Mouse (Mus musculus): ENCODE data around the gene Ezr. TPM values are rescaled to one million over a fixed set of nuclear protein-coding genes. Genes with fewer than 3 reads are reported as not detected.
A peak's percentile ranks its signal among the peaks of the same experiment; 100 is the strongest.
"Not testable (repeated sequence)": the region's sequence is repeated elsewhere in the genome, so short reads cannot be mapped to it uniquely, and the experiment has no call there.

Ezr gene
- total RNA-seq, 1 experiment from 2014 or later, result 23.6 TPM

DNA sequence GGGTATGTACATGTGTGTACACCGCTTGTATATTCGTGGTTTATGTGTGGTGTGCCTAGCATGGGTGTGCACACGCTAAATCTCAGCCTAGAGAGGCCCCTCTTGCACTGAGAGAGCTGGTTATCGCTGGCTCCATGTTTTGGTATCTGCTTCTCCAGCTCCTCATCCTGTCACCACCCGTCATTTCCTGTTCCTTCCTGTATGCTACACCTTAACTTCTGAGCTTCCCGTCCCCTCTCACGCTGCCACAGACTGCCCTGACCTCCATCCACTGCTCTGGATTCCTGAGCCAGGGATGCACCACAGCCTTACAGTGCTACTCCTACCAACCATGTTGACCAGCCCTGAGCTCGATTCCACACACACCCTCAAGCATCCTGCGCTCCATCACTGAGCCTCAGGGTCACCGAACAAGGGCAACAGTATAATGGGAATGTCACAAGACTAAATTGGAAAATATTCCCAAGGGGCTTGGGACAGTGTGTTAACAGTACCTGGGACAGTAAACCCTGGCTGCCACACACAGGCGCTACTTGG is 39.5 kb downstream of the Ezr start:
- DNase-seq, result no peak

DNA sequence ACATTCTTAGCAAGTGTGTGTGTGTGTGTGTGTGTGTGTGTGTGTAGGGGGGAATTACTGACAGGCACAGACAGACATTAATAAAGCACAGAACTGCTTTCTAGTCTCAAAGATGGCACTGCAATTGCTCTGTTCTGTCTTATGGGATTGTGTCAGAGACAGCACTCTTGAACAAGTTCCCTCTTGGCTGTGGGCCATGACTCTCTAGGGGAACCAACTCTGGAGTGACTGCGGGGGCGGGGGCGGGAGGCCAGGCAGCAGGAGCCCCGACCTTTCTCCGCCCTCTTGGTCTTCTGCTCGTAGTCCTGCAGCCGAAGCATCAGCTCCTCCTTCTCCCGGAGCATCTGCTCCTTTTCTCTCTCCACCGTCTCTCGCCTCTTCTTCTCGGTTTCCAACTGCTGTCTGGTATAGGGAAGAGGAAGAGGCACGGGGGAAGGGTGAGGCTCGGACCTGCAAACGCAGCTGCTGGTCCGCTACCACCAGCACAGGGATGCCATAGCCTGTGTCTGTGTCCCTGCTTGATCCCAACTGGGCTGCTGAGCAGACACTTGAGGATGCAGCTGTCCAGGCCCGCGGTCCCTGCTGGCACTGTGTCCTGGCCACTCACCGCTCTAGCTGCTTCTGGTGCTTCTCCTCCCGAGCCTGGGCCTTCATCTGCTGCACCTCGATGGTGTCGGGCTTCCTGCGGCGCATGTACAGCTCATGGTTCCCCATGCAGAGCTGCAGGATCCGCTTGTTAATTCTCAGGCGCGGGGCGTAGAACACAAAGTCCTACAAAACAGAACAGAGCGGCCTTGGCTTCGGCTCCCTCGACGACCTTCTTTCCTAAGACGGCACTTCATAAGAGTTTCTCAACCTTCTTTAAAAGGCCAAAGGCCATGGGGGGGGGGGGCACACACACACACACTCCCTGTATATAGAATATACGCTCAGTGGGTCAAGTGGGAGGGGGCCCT is 40.2 kb downstream of the Ezr start:
- DNase-seq, result peak; percentile 54

DNA sequence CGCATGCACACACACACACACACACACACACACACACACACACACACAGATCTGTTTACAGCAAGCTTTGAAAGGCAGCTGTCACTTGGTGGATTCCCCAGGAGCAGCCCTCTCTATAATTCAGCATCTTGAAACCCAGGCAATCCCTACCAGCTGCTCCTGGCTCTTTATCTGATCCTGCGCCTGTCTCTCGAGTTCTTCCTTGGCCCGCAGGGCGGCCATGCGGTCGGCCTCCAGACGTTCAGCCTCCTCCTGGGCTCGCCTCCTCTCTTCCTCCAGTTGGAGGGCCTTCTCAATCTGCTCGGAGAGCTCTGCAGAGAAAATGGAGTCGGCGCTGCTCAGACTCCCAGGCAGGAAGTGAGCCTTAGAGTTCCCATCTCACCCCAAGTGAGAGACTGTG is 41.3 kb downstream of the Ezr start:
- DNase-seq, result no peak

DNA sequence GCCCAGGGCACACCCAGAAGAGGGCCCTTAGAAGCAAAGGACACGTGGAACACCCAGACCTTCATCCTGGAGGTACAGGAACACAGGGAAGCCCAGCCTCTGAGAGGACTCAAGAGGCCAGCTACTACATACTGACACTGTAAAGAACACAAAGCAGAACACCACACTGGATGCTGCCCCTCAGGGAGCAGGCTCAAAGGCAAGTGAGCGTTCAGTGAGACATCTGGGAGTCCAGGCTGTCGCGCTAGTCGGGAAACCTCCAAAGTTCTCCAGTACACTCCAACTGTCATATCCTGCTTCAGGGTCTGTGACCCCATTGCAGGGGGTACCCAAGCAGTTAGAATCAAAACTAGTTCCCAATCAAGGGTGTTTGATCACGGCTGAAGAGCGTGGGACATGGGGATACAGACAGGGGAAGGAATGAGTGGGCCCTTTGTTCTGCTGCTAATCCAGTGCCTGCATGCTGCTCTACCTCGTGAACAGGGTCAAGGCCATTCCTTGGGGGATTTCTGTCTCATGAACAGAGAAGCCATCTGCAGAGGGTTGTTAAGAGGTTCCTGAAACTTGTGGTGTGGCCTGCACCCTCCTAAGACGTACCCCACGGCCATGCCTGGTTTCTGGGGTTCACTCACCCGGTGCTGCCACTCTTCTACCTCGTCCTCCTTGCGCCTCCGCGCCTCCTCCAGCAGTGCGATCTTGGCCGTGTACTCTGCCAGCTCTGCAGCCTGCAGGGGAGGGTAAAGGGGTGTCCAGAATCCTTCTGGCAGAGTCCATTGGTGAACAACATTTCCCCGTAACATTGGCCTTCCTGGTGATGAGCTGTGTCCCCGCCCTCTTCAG is 42.0 kb downstream of the Ezr start:
- no peak for DNase-seq

DNA sequence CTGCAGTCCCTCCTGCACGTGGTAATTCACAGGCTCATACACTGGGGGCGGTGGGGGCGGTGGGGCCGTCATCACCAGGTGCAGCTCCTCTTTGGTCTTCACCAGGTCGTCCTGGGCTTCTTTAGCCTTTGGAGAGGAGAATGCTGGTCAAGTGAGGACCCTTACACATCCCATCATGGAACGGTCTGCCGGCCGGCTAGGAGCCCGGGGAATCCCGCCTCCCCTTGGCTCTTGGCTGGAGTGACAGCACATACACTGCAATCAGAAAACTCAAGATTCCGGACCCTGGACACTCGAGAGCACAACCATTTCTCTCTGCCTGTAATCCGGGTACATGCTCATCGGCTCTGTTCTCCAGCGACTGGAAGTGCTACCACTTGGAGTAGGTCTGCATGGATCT is 42.8 kb downstream of the Ezr start:
- no peak for DNase-seq

DNA sequence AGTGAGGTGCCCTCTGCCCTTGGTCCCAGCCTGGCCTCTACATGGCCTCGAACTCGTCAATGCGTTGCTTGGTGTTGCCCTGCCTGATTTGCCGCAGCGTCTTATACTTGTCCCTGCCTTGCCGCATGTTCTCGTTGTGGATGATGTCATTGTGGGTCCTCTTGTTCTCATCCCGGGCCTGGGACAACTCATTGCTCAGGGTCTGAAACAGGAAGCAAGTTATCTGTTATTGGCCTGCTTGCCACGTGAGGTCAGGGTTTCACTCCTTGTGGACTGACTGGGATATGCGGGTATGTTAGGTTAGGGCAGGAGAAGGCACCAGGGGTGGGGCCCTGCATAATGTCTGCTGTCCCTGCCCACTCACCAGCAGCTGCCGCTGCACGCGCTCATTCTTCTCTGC is 43.3 kb downstream of the Ezr start:
- no peak for DNase-seq

DNA sequence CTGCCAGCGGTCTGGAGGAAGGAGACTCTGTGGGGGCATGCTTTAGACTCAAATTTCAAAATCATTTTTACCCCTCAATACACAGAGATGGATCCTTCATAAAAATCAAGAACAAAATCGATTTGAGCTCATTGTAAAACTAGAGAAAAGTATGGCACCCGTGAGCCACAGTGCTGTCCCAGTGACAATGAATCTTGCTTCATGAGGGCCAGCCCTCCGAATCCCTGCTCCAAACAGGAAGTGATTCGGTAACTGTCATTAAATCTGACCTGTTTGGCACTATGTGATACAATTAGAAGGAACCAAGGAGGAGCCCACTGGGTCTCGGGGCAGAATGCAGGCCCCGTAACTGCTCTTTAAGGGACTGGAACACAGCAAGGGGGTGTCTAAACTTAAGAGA is 43.7 kb downstream of the Ezr start:
- no peak for DNase-seq

DNA sequence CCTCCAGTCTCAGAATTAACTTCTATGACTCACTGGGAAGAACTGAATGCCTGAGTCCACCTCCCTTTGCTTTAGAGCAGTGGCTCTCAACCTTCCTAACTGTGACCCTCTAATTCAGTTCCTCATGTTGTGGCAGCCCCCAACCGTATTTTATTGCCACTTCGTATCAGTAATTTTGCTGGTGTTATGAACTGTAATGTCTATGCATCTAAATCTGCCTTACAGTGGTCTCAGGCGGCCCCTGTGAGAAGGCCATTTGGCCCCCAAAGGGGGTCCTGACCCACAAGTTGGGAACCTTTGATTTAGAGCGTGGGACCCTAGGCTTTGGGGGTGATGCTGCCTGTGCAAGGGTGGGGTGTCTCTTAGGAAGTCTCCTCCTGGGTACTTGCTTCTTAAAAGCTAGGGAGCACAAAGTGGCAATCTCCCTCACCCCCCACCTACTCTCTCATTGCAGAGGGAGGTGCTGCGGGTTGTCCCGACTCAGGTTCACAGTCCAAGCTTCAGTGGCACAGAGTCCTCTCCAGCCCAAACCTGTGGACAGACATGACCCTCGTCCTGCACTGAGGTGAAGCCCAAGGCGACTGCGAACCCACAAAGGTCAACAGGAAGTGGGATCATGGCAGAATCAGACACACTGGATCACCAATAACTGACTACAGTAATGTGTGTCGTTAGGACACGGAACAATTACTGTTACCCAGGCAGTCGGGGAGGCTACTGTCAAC is 45.1 kb downstream of the Ezr start:
- no peak for DNase-seq

DNA sequence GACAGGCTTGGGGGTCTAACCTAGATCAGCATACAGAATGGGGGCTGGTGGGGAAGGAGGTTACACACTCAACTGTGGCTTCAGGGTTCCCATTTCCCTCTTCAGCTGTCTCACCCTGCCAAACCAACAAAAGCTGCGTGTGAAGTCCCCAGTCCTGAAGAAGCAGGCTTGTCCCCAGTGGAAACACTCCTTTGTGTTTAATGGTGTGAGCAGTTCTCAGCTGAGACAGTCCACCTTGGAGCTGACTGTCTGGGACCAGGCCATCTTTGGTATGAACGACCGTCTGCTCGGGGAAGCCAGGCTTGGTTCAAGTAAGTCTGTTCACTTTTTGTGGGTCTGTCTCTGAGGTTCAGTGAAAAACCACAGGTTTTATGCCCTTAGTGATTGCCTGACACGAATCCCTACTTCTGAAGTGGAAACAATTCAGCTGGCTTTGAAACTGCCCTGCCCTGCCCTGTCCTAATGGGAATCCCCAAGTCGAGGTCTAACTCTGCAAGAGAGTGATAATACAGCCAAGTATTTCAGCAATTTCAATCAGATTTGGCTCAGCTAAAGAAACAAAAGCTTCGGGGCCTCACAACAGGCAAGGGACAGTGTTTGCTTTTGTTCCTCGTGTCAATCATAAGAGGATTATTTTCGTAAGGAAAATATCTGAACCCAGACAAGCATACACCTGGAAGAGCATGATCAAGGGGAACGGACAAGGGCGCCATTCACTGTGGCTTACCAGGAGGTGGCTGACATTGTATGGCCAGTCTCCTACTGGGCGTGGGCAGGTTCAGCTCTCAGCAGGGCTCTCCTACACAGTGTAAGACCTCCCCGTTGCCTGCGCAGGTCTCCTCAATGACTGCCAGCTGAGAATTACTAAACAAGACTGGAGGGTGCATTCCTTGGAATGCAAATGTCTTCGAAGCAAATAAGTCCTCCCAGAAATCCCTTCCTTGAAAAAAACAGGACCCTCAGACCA is 46.0 kb downstream of the Ezr start:
- no peak for DNase-seq

DNA sequence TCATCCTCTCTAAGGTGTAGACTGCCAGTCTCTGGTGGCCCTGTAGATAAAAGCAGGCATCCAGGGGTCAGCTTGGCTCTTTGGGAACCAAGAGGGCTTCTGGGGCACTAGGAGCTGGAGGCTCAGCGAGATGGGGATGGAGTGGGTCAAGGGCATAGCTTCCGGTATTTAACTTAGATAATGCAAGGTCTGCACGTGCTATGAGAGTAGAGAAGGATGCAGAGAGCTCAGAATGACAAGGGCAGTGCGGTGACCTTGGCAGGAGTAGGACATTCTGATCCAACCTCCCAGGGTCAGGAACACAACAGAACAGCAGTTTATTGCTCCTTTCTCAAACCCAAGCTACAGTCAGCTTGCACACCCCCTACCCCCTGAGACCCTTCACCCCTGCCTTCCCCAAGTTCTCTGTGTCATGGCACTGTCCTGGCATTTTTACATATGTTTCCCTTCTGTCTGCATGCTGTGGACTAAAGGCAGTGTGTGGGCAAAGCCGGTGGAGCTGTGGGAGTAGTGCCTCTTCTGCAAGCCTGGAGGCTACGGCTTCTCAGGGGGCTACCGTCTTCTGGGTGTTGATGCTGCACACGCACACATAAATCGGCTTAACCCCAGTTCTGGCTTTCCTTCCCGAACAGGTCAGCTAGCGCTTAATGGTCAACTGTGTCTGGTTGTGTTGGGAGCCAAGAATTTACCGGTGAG is 47.7 kb downstream of the Ezr start:
- DNase-seq, result peak; percentile 24

DNA sequence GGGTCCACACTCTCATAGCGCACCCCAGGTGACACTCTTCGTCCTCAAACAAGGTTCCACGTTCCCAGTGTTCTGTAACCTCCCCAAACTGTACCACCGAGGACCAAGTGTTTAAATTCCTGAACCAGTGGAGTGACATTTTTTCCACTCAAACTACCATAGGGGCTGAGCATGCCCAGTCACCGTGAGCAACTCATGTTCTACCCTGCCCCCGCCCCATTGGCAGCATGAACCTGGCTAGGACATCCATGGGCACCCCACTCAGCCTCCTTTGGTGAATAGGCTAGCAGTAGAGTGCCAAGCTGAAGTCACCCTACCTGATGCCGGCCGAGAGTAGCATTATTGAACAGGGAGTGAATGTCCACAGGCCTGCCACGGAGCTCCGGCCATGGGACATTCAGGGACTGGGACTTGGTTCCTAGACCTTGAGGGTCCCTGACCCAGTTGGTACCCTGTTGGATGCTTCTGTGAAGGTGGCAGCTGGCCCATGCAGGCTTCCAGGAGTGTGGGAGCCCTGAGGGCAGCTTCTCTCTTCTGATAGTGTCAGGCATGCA is 49.2 kb downstream of the Ezr start:
- no peak for DNase-seq

DNA sequence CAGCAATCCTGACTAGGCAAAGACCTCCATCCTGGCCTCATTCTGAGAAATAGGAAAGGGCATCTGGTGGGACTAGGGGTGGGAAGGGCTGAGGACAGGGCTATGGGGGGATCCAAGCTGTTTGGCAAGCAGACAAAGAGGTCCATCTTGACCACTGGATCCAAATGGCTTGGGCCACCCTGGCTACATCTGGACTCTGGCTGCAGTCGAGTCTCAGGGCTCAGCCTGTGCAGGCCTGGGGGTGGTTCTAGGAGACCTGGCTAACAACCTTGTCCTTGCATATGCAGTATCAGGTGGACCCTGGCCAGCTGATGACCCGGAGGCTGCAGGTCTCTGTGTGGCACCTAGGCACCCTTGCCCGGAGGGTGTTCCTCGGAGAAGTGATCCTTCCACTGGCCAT is 49.9 kb downstream of the Ezr start:
- DNase-seq, result no peak

DNA sequence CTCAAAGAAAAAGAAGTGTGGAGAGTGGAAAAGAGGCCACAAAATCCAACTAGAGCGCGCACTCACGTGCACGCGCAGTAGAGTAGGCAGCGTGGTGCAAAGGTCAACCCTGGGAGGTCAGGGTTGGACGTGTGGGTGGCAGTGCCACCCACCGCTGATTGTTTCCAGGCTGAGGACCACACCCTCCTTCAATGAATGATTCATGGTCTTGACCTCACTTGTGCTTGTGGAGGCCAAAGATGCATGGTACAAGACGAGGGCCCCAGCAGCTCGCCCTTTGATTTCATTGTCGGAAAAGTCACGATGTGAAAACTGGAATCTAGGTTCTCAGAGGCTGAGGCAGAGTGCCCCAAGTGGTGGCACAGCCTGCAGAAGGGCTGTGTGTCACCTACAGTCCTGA is 51.0 kb downstream of the Ezr start:
- DNase-seq, result no peak

DNA sequence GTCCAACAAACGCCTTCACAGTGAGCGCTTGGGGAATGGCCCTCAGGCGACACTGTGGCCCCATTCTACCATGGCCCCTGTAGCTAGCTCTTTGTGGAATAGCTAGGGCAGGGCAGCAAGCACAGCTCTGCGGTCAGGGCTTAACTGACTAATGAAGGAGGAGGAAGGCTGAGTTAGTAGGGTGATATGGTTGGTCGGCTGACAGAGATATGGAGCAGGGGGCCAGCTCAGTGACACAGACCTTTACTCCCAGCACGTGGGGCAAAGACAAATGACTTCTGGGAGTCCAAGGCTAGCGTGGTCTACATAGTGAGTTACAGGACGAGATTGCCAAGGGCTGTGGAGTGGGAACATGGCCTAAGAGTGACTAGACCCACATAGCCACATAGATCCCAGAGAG is 51.5 kb downstream of the Ezr start:
- no peak for DNase-seq

DNA sequence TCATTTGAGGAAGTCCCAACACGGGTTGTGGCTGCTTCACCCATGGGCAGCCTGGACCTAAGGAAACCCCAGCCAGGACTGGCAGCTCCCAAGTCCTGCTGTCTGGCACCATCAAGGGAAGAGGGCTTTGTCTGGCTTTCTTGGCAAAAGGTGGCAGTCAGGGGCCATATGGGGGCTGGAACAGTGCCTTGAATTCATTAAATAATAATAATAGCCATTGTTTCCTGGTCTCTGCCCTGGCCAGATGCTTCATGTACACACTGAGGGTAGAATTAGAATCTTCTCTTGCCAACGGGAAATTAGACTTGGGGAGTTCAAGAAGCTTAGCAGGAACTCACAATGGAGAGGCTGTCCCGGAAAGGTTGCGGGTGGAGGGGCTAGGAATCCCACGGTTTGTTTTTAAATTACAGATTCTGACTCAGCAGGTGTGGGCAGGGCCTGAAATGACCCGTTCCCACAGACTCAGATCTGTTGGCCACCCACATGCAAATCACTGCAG is 53.3 kb downstream of the Ezr start:
- DNase-seq, result no peak

DNA sequence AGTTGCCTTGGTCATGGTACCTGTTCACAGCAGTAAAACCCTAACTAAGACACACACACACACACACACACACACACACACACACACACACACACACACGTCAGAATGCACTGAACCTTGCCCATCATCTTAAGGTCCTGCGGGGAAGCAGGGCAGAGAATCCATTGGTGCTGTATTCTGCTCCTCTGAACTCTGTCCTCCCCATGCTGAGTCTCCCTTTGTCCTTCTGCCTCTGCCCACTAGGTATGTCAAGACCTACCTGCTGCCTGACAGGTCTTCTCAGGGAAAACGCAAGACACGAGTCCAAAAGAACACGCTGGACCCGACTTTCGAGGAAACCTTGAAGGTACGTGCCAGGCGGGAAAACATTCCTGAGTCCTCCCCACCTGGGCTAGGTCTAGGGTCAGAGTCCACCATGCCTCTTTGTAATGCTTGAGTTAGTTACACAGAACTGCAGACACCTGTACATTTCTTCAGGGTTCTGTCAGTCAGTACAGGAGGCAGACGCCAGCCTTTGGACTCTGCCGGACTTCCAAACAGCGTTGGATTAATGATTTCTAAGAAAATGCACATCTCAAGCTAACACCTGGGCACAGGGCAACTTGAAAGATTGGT is 54.5 kb downstream of the Ezr start:
- DNase-seq, result no peak

DNA sequence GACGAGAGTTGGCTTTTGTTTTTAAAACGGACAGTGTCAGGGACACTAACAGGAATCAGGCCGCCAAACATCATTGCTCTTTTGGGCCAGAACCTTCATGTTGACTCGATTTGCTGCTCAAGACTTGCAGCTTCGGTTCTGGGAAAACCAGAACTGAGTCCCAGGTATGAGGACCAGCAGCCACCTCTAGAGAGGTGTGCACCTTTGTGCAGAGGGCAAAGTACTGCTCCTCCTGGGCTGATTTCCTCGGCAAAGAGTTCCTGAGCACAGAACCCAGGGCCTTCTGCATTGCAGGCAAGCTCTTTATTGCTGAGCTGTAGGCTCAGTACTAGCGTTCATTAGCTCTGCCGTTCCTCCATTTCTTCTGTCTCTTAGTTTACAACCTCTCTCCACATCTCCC is 68.6 kb downstream of the Ezr start:
- DNase-seq, result not testable (repeated sequence)

DNA sequence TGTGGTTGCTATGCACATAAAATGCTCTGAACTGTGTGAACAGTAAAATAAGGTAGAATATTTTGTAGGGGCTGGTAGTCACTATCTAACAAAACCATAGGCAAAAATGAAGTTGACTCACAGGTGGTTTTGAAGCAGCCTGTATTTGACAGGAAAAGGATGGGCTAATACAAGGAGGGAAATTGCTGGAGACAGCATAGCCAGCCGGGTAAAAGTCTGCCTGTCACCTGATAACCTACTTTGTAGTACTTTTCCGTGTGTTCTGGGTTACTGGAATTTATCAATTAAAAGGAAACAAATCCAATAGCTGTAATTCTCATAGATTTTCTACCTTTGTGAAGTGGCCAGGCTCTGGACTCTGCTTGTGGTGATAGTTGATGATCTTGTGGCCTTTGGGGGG is 69.1 kb downstream of the Ezr start:
- DNase-seq, result not testable (repeated sequence)

DNA sequence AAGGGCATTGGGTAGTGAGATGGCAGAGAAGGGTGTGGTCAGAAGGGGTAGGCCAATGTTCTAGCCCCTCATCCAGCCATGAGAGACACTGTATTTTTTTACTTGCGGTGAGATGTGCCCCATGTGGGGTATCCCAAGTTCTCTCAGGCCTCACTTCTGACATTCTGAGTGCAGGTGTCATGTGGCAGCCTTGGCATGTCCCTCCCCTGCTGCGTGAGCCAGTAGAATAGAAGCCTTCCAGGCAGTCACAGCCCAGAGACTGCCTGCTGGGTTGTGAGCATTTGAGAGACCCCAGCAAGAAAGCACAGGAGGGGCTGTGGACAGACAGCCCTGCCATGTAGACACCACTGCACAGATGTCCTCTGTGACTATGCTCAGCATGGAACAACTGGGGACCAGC is 74.4 kb downstream of the Ezr start:
- DNase-seq, result not testable (repeated sequence)

DNA sequence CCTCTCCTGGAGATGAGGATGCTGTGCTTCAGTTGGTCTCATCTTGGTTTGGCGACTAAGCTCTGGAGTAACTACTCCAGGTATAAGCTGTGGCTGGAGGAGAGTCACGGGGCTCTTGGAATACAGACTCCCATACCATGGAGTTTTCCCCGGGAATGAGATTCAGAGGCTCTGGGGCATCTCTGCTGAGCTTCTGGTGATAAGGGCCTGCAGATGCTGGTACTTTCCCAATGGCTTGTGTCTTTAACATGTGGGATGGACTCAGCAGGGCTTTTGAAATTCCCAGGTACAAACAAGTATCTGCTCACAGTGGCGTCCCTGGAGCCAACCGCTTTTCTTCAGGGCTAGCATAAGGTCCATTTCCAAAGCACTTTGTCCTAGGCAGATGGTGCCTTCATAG is 75.2 kb downstream of the Ezr start:
- DNase-seq, result not testable (repeated sequence)
